Mouse (Mus musculus): Measurements from ENCODE around the gene Cep131.

DNA sequence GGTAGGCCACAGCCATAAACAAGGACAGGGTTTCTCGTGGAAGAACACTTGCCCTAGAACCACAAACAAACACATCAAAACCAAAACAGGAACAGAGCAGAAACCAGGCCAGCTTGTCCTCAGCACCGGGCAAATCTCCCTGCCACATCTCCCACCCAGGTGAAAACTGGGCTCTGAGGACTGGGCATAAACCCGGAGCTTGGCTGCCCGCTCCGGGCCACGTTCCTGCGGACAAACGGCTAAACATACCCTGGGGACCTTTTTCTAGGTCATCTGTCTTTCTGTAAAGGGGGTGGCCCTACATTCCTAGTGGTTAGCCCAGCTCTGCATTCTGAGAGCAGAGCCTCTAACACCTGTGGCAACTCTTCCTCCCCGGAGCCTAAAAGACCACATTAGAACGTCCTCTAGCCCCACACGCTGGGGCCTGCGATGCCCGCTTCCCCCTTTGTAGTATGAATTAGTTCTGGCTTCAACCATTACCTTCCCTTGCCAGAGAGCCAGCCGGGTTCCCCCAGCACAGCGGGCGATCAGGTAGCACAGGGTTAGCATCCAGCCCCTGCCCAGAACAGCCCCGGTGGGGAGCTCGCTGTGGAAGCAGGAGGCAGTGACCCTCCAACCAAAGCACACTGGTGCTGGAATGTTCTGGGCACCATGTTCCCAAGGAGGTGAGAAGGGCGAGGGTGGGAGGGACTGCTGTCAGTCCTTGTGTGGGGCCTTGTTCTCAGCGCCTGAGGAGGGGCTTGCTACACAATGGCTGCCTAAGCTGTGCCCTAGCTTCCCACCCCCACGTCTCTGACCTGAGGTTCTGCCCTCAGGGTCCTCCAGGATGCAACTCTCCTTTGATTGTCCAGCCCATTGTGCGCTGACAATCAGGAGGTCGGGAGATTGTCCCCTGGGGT lies 66.8 kb downstream of the Cep131 start:
- TF ChIP-seq CTCF (IDR thresholded peaks at IDR 0.05; ENCODE audit: low read depth) (no peak), EP300 (IDR thresholded peaks at IDR 0.05; ENCODE audit: low read depth) (no peak)

Measured in liver, postnatal 0 days (tissue).